Mouse (Mus musculus) MEL (cell line): ENCODE results near the gene Slc4a8. TPM values are rescaled to one million over a fixed set of nuclear protein-coding genes. Genes with fewer than 3 reads are reported as not detected.

Source experiments
- DNase-seq: peaks from one replicate; pipeline ENCODE4 v3.0.0; 2011; ENCODE audit warnings: low read depth, low spot score
- H3K27ac ChIP-seq: 2 replicates; pipeline ENCODE4 v1.5.1; 2012; ENCODE audit warnings: low read depth, mild to moderate bottlenecking, control low read depth, low read length, moderate library complexity; ENCODE audit not compliant: control insufficient read depth
- H3K27me3 ChIP-seq, 2 experiments: fragments of 150-350 bp in 1 of 2; sonication (generic) in 1 of 2; 2 replicates each; pipeline ENCODE4 v1.6.1; 2012; ENCODE audit warnings: low read length in 2 of 2, mild to moderate bottlenecking in 2 of 2, improper control_type of control experiment in 1 of 2, moderate library complexity in 1 of 2; ENCODE audit not compliant: insufficient read depth in 2 of 2, control insufficient read depth in 1 of 2
- H3K36me3 ChIP-seq, 2 experiments: 2 replicates each; pipeline ENCODE4 v1.6.1; 2012 to 2014; ENCODE audit warnings: low read length in 2 of 2, improper control_type of control experiment in 1 of 2, inconsistent platforms in 1 of 2, mild to moderate bottlenecking in 1 of 2; ENCODE audit not compliant: insufficient read depth in 2 of 2, control insufficient read depth in 1 of 2
- H3K4me1 ChIP-seq, 2 experiments: fragments of 150-350 bp in 1 of 2; sonication (generic) in 1 of 2; 2 replicates each; pipeline ENCODE4 v1.6.1; 2012; ENCODE audit warnings: low read length in 2 of 2, improper control_type of control experiment in 1 of 2, mild to moderate bottlenecking in 1 of 2; ENCODE audit not compliant: insufficient read depth in 2 of 2, control insufficient read depth in 1 of 2
- H3K4me3 ChIP-seq, 2 experiments: fragments of 150-350 bp in 1 of 2; sonication (generic) in 1 of 2; 2 replicates each; pipeline ENCODE4 v1.5.1; 2012; ENCODE audit warnings: low read depth in 2 of 2, low read length in 2 of 2, mild to moderate bottlenecking in 2 of 2, moderate library complexity in 2 of 2, control low read depth in 1 of 2, improper control_type of control experiment in 1 of 2; ENCODE audit not compliant: control insufficient read depth in 1 of 2, insufficient read depth in 1 of 2
- H3K79me2 ChIP-seq: 2 replicates; pipeline ENCODE4 v1.6.1; 2012; ENCODE audit warnings: mild to moderate bottlenecking, low read length, moderate library complexity; ENCODE audit not compliant: control insufficient read depth, poor library complexity, insufficient read depth
- H3K9ac ChIP-seq: 2 replicates; pipeline ENCODE4 v1.6.1; 2012; ENCODE audit warnings: low read depth, mild to moderate bottlenecking, control low read depth, low read length, moderate library complexity; ENCODE audit not compliant: control insufficient read depth, poor library complexity, severe bottlenecking
- H3K9me3 ChIP-seq: fragments of 150-350 bp; sonication (generic); replicated peaks from 2 replicates; pipeline ENCODE4 v1.6.1; 2012; ENCODE audit warnings: mild to moderate bottlenecking, low read length, improper control_type of control experiment, moderate library complexity; ENCODE audit not compliant: insufficient read depth
- BHLHE40 ChIP-seq: IDR thresholded peaks from 2 replicates; pipeline ENCODE4 v1.6.1; 2012; ENCODE audit warnings: low read depth, mild to moderate bottlenecking, inconsistent platforms, low read length, improper control_type of control experiment, borderline replicate concordance
- ETS1 ChIP-seq: IDR thresholded peaks from 2 replicates; pipeline ENCODE4 v1.6.1; 2012; ENCODE audit warnings: low read depth, mild to moderate bottlenecking, inconsistent platforms, low read length, improper control_type of control experiment, moderate library complexity
- GATA1 ChIP-seq: IDR thresholded peaks from 2 replicates; pipeline ENCODE4 v1.6.1; 2011; ENCODE audit warnings: low read depth, low read length, improper control_type of control experiment
- HCFC1 ChIP-seq: IDR thresholded peaks from 2 replicates; pipeline ENCODE4 v1.6.1; 2012; ENCODE audit warnings: low read depth, mild to moderate bottlenecking, inconsistent platforms, low read length, improper control_type of control experiment, moderate library complexity
- JUND ChIP-seq: IDR thresholded peaks from 2 replicates; pipeline ENCODE4 v1.6.1; 2011; ENCODE audit warnings: low read depth, mild to moderate bottlenecking, improper control_type of control experiment, low read length
- KAT2A ChIP-seq: conservative IDR thresholded peaks from 2 replicates; pipeline ENCODE4 v1.6.1; 2012; ENCODE audit warnings: low read depth, low read length, improper control_type of control experiment, inconsistent platforms
- MAFK ChIP-seq: IDR thresholded peaks from 2 replicates; pipeline ENCODE4 v1.6.1; 2011; ENCODE audit warnings: low read depth, mild to moderate bottlenecking, low read length, improper control_type of control experiment, borderline replicate concordance
- MAX ChIP-seq: IDR thresholded peaks from 2 replicates; pipeline ENCODE4 v1.6.1; 2011; ENCODE audit warnings: low read length, improper control_type of control experiment
- MAZ ChIP-seq: IDR thresholded peaks from 2 replicates; pipeline ENCODE4 v1.6.1; 2012; ENCODE audit warnings: low read depth, mild to moderate bottlenecking, inconsistent platforms, low read length, improper control_type of control experiment
- MEF2A ChIP-seq: IDR thresholded peaks from 2 replicates; pipeline ENCODE4 v1.6.1; 2014; ENCODE audit warnings: low read depth, mild to moderate bottlenecking, inconsistent platforms, low read length, improper control_type of control experiment; ENCODE audit not compliant: poor library complexity, insufficient replicate concordance, severe bottlenecking; ENCODE audit errors: extremely low read depth
- MXI1 ChIP-seq: IDR thresholded peaks from 2 replicates; pipeline ENCODE4 v1.6.1; 2011; ENCODE audit warnings: mild to moderate bottlenecking, low read depth, low read length, improper control_type of control experiment
- MYB ChIP-seq: IDR thresholded peaks from 2 replicates; pipeline ENCODE4 v1.6.1; 2011; ENCODE audit warnings: mild to moderate bottlenecking, low read depth, low read length, improper control_type of control experiment
- MYC ChIP-seq: IDR thresholded peaks from 2 replicates; pipeline ENCODE4 v1.6.1; 2011; ENCODE audit warnings: low read depth, mild to moderate bottlenecking, low read length, improper control_type of control experiment, moderate library complexity
- NELFE ChIP-seq: IDR thresholded peaks from 2 replicates; pipeline ENCODE4 v1.6.1; 2011; ENCODE audit warnings: low read depth, low read length, improper control_type of control experiment
- NRF1 ChIP-seq: IDR thresholded peaks from 2 replicates; pipeline ENCODE4 v1.6.1; 2014; ENCODE audit warnings: low read depth, mild to moderate bottlenecking, inconsistent platforms, low read length, improper control_type of control experiment, moderate library complexity; ENCODE audit not compliant: poor library complexity, insufficient read depth, severe bottlenecking
- POLR2A ChIP-seq, 2 experiments: IDR thresholded peaks; 2 replicates each; pipeline ENCODE4 v1.6.1; 2011 to 2012; ENCODE audit warnings: low read length in 2 of 2, mild to moderate bottlenecking in 2 of 2, control low read depth in 1 of 2, improper control_type of control experiment in 1 of 2, low read depth in 1 of 2, moderate library complexity in 1 of 2; ENCODE audit not compliant: control insufficient read depth in 1 of 2, insufficient read depth in 1 of 2, poor library complexity in 1 of 2
- POLR2AphosphoS2 ChIP-seq: IDR thresholded peaks from 2 replicates; pipeline ENCODE4 v1.6.1; 2011; ENCODE audit warnings: low read length, improper control_type of control experiment
- POLR2AphosphoS5 ChIP-seq: IDR thresholded peaks from 2 replicates; pipeline ENCODE4 v1.6.1; 2012; ENCODE audit warnings: low read depth, borderline replicate concordance, mild to moderate bottlenecking, inconsistent platforms, low read length, moderate library complexity, mixed read lengths
- RAD21 ChIP-seq: IDR thresholded peaks from 2 replicates; pipeline ENCODE4 v1.6.1; 2011; ENCODE audit warnings: mild to moderate bottlenecking, low read depth, low read length, improper control_type of control experiment
- SIN3A ChIP-seq: IDR thresholded peaks from 2 replicates; pipeline ENCODE4 v1.6.1; 2012; ENCODE audit warnings: low read length, improper control_type of control experiment, inconsistent platforms
- SMC3 ChIP-seq: IDR thresholded peaks from 2 replicates; pipeline ENCODE4 v1.6.1; 2011; ENCODE audit warnings: low read depth, low read length, improper control_type of control experiment
- TAL1 ChIP-seq: IDR thresholded peaks from 2 replicates; pipeline ENCODE4 v1.6.1; 2012; ENCODE audit warnings: mild to moderate bottlenecking, inconsistent platforms, low read length, moderate library complexity, mixed read lengths
- TBP ChIP-seq: IDR thresholded peaks from 2 replicates; pipeline ENCODE4 v1.8.0; 2011; ENCODE audit warnings: low read depth, low read length, improper control_type of control experiment
- TCF12 ChIP-seq: IDR thresholded peaks from 2 replicates; pipeline ENCODE4 v1.6.1; 2014; ENCODE audit warnings: low read depth, mild to moderate bottlenecking, inconsistent platforms, low read length, improper control_type of control experiment, moderate library complexity
- UBTF ChIP-seq: IDR thresholded peaks from 2 replicates; pipeline ENCODE4 v1.6.1; 2012; ENCODE audit warnings: low read depth, mild to moderate bottlenecking, inconsistent platforms, low read length, improper control_type of control experiment, moderate library complexity, borderline replicate concordance; ENCODE audit not compliant: insufficient read depth
- USF1 ChIP-seq: IDR thresholded peaks from 2 replicates; pipeline ENCODE4 v1.6.1; 2014; ENCODE audit warnings: low read depth, mild to moderate bottlenecking, inconsistent platforms, low read length, improper control_type of control experiment, moderate library complexity
- ZC3H11A ChIP-seq: IDR thresholded peaks from 2 replicates; pipeline ENCODE4 v1.6.1; 2012; ENCODE audit warnings: low read depth, mild to moderate bottlenecking, inconsistent platforms, low read length, improper control_type of control experiment
- ZMIZ1 ChIP-seq: IDR thresholded peaks from 2 replicates; pipeline ENCODE4 v1.6.1; 2012; ENCODE audit warnings: low read depth, mild to moderate bottlenecking, inconsistent platforms, low read length, improper control_type of control experiment, moderate library complexity
- ZNF384 ChIP-seq: IDR thresholded peaks from 2 replicates; pipeline ENCODE4 v1.6.1; 2012; ENCODE audit warnings: low read depth, mild to moderate bottlenecking, inconsistent platforms, low read length, improper control_type of control experiment
- polyA plus RNA-seq, 2 experiments: library from polyadenylated mRNA; stranded (reverse) in 1 of 2; unstranded in 1 of 2; fragments of >175 nt in 1 of 2; fragments of >200 nt in 1 of 2; gene quantifications; 2 replicates each; pipeline versions ENCODE4 v1.2.1 to v1.2.4; 2012; ENCODE audit warnings: low replicate concordance in 2 of 2, low read depth in 1 of 2; ENCODE audit not compliant: insufficient read length in 2 of 2, insufficient read depth in 1 of 2, missing spikeins in 1 of 2
- total RNA-seq: library from RNA; depleted of rRNA; stranded (reverse); fragments of 300-350 nt; gene quantifications from 2 replicates; pipeline ENCODE4 v1.2.3, GENCODE M21; 2012

Slc4a8 gene
- total and polyA plus RNA-seq, 3 experiments: 0.35 to 2.5 TPM; not detected in 1

GRCm38 (mm10) chr15:100754041-100754440 is 7.5 kb upstream of the Slc4a8 start:
- Histone ChIP-seq H3K79me2 (no peaks in the 10 kb centered on the region), H3K36me3 (peaks cover 0 to 12% of the 10 kb centered on the region in 2 experiments; a peak in 2 of 4 replicates), H3K27ac (no peak overlapping the region), H3K9me3 (no peaks in the 10 kb centered on the region), H3K27me3 (no peaks in the 10 kb centered on the region), H3K4me1 (peaks cover 4 to 24% of the 10 kb centered on the region in 2 experiments; a peak in 3 of 4 replicates), H3K9ac (no peak overlapping the region), H3K4me3 (no peak overlapping the region)
- DNase-seq: no peak
- no peak for TF ChIP-seq NELFE
- TF ChIP-seq MAX: no peak
- no peak for TF ChIP-seq SMC3
- TF ChIP-seq POLR2A (IDR thresholded peaks at IDR 0.05; ENCODE audit: control insufficient read depth in 1 of 2, insufficient read depth in 1 of 2, low read depth in 1 of 2, low read length in 2 of 2, poor library complexity in 1 of 2): no peak
- no peak for TF ChIP-seq SIN3A
- no peak for TF ChIP-seq HCFC1
- TF ChIP-seq KAT2A: no peak
- TF ChIP-seq POLR2AphosphoS5: no peak

- Histone ChIP-seq H3K36me3 (peaks cover 0 to 10% of the 10 kb centered on the region in 2 experiments; a peak in 2 of 4 replicates), H3K4me1 (peaks cover 1 to 24% of the 10 kb centered on the region in 2 experiments; a peak in 3 of 4 replicates), H3K27ac (no peak overlapping the region), H3K27me3 (no peaks in the 10 kb centered on the region), H3K9ac (no peak overlapping the region), H3K4me3 (no peak overlapping the region), H3K9me3 (no peaks in the 10 kb centered on the region), H3K79me2 (no peaks in the 10 kb centered on the region)
- DNase-seq: peak; percentile 76
- TF ChIP-seq BHLHE40 (0 out of 2 replicates have a peak, but pooled peaks have one; percentile 36), SMC3 (peak; percentile 75), TCF12 (peak; percentile 16; the same call in 1 of the 2 replicates), MEF2A (no peak), JUND (no peak), ETS1 (peak; percentile 59), RAD21 (peak; percentile 81), MAX (no peak), TBP (no peak), ZC3H11A (peak; percentile 89), NRF1 (no peak), MXI1 (peak; percentile 26; the same call in 1 of the 2 replicates), POLR2AphosphoS2 (no peak), MAZ (peak; percentile 68), POLR2AphosphoS5 (no peak), MAFK (no peak), SIN3A (peak; percentile 66; the same call in 1 of the 2 replicates), GATA1 (peak; percentile 81), ZNF384 (peak; percentile 44; the same call in 1 of the 2 replicates), ZMIZ1 (no peak), USF1 (no peak), MYB (no peak), MYC (0 out of 2 replicates have a peak, but pooled peaks have one; percentile 35), TAL1 (no peak), UBTF (no peak), POLR2A (IDR thresholded peaks at IDR 0.05; ENCODE audit: control insufficient read depth in 1 of 2, insufficient read depth in 1 of 2, low read depth in 1 of 2, low read length in 2 of 2, poor library complexity in 1 of 2) (no peak)
These were observed 6.6 kb upstream of the Slc4a8 start for GRCm38 (mm10) chr15:100754805-100755497.
